Mouse (Mus musculus) bone marrow, adult 2 months (tissue): ENCODE measurements around the gene Ssbp2. TPM values are rescaled to one million over a fixed set of nuclear protein-coding genes. Genes with fewer than 3 reads are reported as not detected.

Experiments used
- H3K27ac ChIP-seq: fragments of 200-500 bp; 2 replicates; pipeline ENCODE4 v1.5.1; 2012; ENCODE audit warnings: low read depth, mild to moderate bottlenecking, control low read depth, inconsistent platforms, low read length; ENCODE audit not compliant: control insufficient read depth, poor library complexity, insufficient read depth
- H3K4me1 ChIP-seq: fragments of 200-500 bp; 2 replicates; pipeline ENCODE4 v1.6.1; 2011; ENCODE audit warnings: low read length; ENCODE audit not compliant: control insufficient read depth, insufficient read depth
- H3K4me3 ChIP-seq: fragments of 200-500 bp; replicated peaks from 2 replicates; pipeline ENCODE3; 2011; ENCODE audit warnings: mild to moderate bottlenecking, low read depth, low read length, control low read depth; ENCODE audit not compliant: control insufficient read depth
- CTCF ChIP-seq: fragments of 200-500 bp; IDR thresholded peaks from 2 replicates; pipeline ENCODE4 v1.5.1; 2011; ENCODE audit warnings: low read length, control low read depth; ENCODE audit not compliant: control insufficient read depth, insufficient read depth
- POLR2A ChIP-seq: fragments of 200-500 bp; IDR thresholded peaks from 2 replicates; pipeline ENCODE4 v1.6.1; 2011; ENCODE audit warnings: low read depth, mild to moderate bottlenecking, control low read depth, low read length, borderline replicate concordance; ENCODE audit not compliant: control insufficient read depth
- whole genome bisulfite sequencing: fragments of 180-500 bp; shearing (Covaris S2); methylation state at CpG from one replicate; pipeline ENCODE4 v1.1.7; 2018; 5-methylcytosine and 5-hydroxymethylcytosine counted together
- polyA plus RNA-seq: library from polyadenylated mRNA; stranded (reverse); fragments of >200 nt; gene quantifications from 2 replicates; pipeline ENCODE4 v1.2.4, GENCODE M21; 2011; ENCODE audit warnings: low replicate concordance; ENCODE audit not compliant: missing spikeins, insufficient read depth, insufficient read length

The Ssbp2 gene
- polyA plus RNA-seq, 1 experiment, result 12.8 TPM

DNA sequence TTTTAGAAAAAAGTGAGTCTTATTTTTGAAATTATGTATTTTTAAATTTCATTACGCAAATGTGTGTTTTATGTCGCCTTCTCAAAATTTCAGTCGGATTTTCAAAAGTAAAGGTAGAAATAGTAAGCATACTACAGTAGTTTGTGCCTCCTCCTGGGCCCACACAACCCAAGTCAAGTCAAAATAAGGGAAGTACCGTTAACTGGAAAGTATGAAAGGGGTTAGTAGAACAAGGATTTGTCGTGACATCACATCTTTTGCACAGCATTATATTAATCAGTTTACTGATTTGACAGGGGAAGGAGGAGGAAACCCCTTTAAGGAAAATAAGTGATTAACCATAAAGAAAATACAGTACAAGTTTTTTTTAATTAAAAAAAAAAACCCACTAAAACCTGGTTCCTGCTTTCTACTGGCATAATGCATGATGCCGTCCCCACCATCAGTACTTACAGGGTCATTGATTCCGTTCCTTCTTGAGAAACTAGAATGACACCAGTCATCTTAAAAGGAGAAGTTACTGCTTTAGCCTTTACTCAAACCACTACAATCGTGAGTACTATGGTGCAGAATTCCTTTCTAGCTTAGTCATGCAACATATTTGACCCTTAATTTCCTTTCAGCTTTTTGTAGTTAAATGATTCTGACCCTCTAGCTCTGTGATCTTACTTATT, 220.8 kb downstream of the Ssbp2 start:
- WGBS, result 60% methylated on average over 8 of the region's 8 CpGs
- Histone ChIP-seq H3K4me3 (no peak overlapping the region), H3K4me1 (no peaks in the 10 kb centered on the region), H3K27ac (no peak overlapping the region)
- TF ChIP-seq CTCF (no peak), POLR2A (no peak)

DNA sequence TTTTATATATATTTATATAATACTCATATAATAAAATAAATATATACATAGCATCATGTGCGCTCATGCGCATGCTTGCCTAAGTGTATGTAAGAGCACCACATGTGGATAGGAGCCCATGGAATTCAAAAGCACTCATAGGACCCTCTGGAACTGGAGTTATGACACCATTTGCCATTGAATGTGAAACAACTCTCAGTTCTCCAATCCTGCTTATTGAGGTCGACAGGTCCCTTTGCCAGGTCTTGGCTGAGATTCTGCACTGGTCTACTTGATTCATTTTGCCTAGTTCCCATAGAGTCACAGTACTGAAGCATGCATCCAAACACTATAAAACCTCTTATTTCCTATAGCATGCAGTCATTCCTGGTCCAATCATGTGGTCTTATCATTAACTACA, 221.4 kb downstream of the Ssbp2 start:
- 88% methylated on average over 3 of the region's 3 CpGs for WGBS
- no peak overlapping the region for H3K27ac ChIP-seq
- TF ChIP-seq POLR2A, result no peak
- no peak for TF ChIP-seq CTCF
- no peaks in the 10 kb centered on the region for H3K4me1 ChIP-seq
- H3K4me3 ChIP-seq, result no peak overlapping the region

DNA sequence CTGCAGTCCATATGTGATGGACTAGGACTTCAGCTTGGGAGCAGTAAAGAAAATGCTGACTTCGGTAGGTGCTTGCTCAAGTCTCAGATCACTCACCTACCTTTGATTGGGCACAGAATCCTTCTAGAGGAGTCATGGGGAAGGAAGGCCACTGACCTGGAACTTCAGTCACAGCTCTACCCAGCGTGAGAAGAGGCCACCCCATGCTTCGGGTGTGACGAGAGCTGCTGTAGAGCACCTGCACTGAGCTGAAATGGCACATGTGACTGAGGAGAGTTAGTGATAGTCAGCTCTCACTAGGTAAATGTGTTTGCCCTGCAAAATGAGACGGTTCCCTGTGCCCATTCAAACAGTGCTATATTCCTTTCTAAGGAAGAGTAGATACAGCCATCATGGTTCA, 230.0 kb downstream of the Ssbp2 start:
- Histone ChIP-seq H3K4me1 (no peaks in the 10 kb centered on the region), H3K4me3 (no peak overlapping the region), H3K27ac (no peak overlapping the region)
- 87% methylated on average over 5 of the region's 5 CpGs for WGBS
- TF ChIP-seq POLR2A, result no peak
- TF ChIP-seq CTCF, result no peak

DNA sequence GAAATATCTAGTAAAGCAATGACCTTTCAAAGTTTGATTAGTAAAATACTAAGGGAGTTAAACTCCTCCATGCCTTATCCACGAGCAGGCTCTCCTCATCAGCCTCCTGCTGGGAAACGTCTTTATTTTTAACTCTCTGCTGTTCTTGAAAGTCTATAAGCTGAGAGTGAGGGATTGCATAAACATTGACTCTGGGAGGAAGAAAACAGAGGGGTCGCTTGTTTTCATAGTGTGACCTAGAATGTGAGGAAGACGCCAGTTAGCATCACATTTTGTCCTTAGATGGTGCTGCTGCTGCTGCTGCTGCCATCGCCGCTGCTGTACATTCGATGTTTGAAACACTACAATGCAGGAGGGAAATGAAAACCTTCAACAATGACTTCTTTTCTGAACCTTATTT, 233.5 kb downstream of the Ssbp2 start:
- no peaks in the 10 kb centered on the region for H3K4me1 ChIP-seq
- H3K27ac ChIP-seq, result no peak overlapping the region
- H3K4me3 ChIP-seq, result no peak overlapping the region
- 84% methylated on average over 7 of the region's 7 CpGs for WGBS
- TF ChIP-seq CTCF (no peak), POLR2A (no peak)

DNA sequence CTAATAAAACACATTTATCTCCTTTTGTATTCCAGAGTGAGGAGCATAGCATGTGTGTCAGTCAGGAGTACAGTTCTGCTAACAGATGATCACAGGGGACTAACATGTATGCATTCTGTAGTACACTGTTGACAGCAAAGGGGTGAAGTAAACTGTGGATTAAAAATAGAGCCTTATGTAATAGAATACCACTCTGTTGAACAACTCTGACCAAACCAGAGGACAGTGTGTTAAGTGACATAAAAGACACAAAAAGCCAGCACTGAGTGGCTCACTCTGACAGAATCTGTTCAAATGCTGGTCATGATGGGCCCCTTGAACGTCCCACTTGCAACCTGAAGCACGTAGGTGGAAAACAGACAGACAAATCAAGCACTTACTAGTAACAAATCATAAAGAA, 235.3 kb downstream of the Ssbp2 start:
- Histone ChIP-seq H3K4me1 (no peaks in the 10 kb centered on the region), H3K27ac (no peak overlapping the region), H3K4me3 (no peak overlapping the region)
- TF ChIP-seq CTCF (no peak), POLR2A (no peak)
- 85% methylated on average over 2 of the region's 2 CpGs for WGBS

DNA sequence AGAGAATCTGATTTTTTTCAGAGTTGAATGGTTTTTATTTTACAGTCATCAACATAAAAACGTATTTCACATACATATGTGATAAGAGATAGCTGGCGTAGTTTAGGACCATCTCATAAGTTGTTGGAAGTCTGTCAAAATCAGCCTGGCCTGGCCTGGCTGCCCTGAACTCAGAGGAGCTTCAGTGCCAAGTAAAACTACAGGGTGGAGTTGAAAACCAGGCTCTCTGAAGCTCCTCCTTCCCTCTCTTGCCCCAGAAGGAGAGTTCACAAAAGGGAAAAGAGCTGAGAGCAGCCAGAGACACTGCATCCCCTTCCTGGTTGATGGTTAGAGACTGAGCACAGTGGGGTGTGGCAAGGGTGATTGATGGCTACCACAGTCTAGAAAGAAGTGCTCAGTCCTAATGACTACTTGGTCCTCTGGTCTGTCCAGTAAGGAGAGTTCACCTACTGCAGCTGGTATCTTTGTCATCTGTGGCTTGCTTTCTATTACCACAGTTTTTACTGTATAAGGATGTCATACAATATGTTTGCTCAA, 236.1 kb downstream of the Ssbp2 start:
- TF ChIP-seq POLR2A, result no peak
- TF ChIP-seq CTCF, result no peak
- Histone ChIP-seq H3K4me1 (no peaks in the 10 kb centered on the region; the same call in 1 of the 2 replicates), H3K4me3 (no peak overlapping the region), H3K27ac (no peak overlapping the region)
- WGBS, result 41% methylated on average over 2 of the region's 2 CpGs

DNA sequence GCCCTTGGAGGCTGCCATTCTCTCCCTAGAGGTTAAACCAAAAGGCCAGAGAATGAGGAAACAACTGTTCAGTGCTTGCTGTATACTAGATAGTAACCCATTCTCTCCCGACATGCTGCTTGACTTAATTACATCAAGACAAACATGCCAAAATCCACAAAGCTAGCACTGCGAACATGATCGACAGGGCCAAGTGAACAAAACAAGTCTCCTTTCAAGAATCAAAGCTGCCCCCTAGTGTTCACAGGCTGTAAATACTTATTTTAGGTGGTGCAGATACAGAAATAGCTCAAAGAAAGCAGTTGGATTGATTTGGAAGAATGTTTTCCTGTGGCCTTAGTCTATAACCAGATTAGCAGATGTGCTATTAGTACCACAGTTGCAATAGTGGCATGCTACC, 236.9 kb downstream of the Ssbp2 start:
- Histone ChIP-seq H3K27ac (no peak overlapping the region), H3K4me3 (no peak overlapping the region), H3K4me1 (no peaks in the 10 kb centered on the region; the same call in 1 of the 2 replicates)
- WGBS, result 47% methylated on average over 3 of the region's 3 CpGs
- TF ChIP-seq POLR2A (no peak), CTCF (no peak)

DNA sequence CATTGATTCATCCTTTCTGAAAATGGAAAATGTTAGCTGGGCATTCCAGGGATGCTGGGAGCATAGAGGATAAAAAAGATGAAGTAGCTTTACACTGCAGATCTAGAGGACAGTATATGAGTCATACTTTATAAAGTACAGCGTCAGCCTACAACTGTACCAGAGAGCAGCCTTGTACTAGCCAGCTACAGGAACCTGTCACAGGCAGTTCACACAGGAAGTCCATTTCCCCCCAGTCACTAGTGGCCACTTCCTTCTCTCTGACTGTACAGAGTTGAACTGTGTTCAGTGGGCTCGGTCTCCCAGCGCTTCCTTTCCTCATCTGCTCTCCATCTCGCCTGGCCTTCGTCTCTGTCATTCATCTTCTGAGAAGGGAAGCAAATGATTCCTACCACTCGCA, 242.3 kb downstream of the Ssbp2 start:
- Histone ChIP-seq H3K4me1 (no peaks in the 10 kb centered on the region; the same call in 1 of the 2 replicates), H3K27ac (no peak overlapping the region), H3K4me3 (no peak overlapping the region)
- 15% methylated on average over 6 of the region's 6 CpGs for WGBS
- TF ChIP-seq POLR2A, result no peak
- TF ChIP-seq CTCF, result no peak

DNA sequence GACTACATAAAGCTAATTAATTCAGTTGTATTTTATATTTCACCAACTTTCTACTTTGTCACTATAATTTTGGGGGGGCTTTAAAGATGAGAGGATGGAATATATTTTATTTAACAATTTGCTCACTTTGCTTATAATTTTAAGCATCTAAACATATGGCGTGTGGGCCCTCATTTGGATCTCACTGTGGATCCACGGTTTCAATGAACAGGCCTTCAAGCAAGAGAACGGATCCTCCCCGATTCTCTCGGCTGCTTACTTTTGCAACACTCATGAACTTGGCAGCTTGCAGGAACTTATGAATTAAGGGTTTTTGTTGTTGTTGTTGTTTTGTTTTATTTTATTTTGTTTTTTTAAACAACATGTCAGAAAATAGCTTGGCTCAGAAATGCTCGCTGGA, 259.4 kb downstream of the Ssbp2 start:
- TF ChIP-seq POLR2A, result no peak
- TF ChIP-seq CTCF, result no peak
- Histone ChIP-seq H3K4me3 (no peak overlapping the region), H3K27ac (no peak overlapping the region), H3K4me1 (no peaks in the 10 kb centered on the region)
- WGBS, result 86% methylated on average over 6 of the region's 6 CpGs
